Mouse (Mus musculus) liver, adult (tissue): ENCODE results near the gene Gm45808.

Source experiments
- GATA4 ChIP-seq: IDR thresholded peaks from 2 replicates; pipeline ENCODE4 v1.6.1; 2014; ENCODE audit warnings: mild to moderate bottlenecking, low read length; ENCODE audit not compliant: insufficient replicate concordance

Gene Gm45808

DNA sequence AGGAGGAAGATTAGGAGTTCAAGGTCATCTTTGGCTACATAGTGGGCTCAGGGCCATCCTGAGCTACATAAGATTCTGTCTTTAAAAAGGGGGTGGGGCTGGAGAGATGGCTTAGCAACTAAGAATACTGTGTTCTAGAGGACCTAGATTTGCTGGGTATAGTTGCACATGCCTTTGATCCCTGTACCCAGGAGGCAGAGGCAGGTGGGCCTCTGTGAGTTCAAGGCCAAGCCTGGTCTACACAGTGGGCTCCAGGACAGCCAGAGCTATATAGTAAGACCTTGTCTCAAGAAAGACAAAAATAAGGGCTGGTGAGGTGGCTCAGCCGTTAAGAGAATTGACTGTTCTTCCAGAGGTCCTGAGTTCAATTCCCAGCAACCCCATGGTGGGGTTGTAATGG lies 36.6 kb downstream of the Gm45808 start:
- TF ChIP-seq GATA4 = no peak

DNA sequence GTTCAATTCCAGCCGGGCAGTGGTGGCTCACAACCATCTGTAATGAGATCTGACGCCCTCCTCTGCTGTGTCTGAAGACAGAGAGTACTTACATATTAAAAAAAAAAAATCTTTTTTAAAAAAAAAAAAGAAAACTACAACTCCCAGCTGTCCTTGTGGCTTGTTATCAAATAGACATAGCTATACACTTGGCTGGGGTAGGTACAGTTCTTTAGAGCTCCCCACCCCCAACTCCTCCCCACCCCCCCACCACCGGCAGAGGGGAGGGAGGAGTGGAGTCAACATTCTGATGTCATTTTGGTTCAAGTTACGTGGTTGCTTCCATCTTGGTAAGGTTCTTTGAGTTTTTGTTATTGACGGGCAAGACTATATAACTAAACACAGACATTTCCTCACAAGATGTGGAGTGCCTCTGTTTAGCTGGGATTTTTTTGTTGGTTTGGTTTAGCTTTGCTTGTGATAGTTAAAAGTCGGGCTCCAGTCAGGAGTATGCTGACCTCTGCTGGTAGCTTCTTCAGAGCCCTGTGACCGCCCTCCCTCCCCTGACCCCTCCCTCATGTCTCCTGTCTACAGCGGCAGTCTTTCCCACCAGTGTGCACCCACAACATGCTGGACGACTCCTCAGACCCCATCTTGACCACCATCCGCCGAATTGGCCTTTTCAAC lies 39.2 kb downstream of the Gm45808 start:
- TF ChIP-seq GATA4 = no peak

DNA sequence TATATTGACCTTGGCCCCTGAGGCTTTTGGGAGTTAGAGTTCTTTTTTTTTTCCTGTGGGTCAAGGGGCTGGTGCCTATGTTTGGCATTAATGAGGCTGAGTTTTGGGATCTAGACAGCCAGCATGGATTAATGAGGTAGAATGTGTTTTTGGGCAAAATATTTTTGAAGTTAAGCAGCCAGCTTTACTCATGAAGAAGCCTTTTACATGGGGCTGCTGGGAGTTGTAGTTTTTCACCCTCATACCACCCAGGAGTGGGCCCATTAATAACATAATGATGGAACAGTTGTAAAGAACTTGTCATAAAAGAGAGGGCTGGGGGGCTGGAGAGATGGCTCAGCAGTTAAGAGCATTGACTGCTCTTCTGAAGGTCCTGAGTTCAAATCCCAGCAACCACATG lies 40.0 kb downstream of the Gm45808 start:
- TF ChIP-seq GATA4 = no peak

DNA sequence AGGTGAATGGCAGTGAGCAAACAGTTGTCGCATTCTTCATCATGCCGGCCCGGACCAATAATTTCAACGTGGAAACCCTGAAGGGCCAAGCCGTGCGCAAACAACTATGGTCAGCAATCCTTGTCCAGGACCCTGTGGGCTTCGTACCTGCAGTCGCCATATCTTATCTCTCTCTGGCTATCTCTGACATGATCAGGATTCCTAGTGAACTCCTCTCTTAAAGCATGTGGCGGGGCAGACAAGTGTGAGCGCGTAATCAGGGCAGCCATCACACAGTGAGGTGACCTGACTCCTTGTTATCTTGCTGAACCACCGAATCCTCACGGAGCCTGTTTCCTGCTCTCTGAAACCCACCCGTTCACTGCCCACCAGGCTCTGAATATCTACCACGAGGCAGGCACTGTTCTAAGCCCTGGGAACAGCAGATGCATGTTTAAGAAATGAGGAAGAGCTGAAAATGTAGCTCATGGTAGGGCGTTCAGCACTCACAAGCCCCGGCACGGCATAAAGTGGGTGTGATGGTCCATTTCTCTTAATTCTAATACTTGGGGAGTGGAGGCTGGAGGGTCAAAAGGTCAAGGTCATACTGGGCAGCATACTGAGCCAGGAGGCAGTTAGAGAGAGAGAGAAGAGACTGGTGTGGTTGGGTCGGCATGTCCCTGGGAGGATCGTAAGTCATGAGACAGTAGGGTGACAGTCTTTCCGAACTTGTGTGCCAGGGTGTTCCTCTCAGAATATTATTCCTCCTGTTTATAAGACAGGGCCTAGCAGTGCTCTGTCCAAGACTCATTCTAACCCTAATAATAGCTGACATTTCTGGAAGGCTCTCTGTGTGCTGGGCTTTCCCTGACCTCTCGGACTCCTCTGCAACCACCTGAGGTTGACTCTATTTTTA lies 42.8 kb downstream of the Gm45808 start:
- TF ChIP-seq GATA4 = no peak

DNA sequence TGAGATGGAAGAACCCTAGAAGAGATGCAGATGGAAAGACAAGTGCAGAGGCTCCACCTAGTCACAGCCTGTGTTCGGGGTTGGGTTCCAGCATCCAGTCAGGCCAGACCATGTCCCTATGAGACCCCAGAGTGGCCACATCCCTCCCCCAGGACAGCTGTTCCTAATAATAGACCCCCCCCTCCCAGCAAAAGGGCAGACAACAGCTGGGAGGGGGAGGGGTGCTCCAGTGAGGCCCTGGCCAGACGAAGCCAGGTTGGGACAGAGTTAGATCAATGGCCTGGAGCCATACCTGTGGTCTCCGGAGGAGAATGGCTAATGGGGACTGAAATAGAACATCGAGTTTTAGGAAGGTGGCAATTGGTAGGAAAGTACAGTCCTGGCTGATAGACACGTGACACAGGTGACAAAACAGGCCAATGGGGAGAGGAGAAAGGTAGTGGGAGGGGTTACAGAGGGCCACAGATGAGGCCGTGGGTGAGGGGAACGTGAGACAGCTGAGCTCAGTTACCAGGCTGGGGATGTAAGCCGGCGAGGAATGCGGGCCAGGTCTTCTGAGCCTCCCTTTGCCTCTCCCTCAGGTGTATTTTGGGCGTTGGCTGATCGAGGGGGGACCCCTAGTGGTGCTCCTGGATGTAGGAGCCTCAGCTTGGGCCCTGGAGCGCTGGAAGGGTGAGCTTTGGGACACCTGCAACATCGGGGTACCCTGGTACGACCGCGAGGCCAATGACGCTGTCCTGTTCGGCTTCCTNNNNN lies 48.9 kb downstream of the Gm45808 start, which contains the start of gene Ruvbl2:
Ruvbl2 (minus strand) TSS at position 576 of the 756 bp plus-strand sequence.
- TF ChIP-seq GATA4 = no peak

DNA sequence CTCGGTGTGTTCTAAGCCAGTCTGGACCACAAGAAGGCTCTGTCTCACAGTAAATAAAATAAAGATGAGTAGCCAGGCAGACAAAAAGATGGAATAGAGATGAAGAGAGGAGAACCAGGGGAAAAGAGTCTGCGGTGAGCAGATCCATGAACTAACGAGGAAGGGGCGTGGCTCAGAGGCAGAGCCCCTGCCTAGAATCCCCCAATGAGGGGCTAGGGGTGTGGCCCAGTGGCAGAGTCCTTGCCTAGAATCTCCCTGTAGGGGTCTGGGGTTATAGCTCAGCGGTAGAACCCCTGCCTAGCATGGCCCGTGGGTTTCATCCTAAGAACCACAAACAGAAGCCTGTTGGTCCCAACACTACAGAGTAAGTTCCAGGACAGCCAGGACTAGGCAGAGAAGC lies 49.6 kb downstream of the Gm45808 start:
- TF ChIP-seq GATA4 = no peak

DNA sequence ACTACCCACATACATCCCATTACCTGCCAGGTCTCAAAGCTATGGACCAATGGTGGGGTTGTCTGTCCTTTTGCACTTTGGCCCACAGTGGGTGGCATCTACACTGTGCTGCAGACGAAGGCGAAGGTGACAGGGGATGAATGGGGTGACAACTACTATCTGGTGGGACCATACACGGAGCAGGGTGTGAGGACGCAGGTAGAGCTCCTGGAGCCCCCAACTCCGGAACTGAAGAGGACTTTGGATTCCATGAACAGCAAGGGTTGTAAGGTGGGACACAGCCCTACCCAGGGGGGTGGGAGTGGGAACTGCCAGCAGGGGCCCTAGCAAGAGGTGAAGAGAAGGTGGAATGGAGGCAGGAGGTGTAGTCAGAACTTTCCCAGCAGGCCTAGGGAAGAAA lies 50.2 kb downstream of the Gm45808 start:
- TF ChIP-seq GATA4 = no peak

DNA sequence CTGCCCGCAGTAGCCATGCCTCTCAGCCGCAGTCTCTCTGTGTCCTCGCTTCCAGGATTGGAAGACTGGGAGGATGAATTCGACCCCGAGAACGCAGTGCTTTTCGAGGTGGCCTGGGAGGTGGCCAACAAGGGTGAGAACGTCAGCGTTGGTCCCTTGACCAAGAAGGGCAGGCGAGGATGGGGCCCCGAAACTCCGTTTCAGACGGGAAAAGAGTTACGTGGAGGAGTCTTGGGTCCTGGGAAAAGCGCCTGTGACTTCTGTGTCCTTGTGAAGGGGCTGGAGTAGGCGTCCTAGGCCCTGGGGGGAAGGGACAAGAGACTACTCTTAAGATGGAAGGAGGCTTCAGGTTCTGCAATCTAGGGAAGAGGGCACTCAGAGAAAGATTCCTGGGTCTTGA lies 51.6 kb downstream of the Gm45808 start:
- TF ChIP-seq GATA4 = no peak

DNA sequence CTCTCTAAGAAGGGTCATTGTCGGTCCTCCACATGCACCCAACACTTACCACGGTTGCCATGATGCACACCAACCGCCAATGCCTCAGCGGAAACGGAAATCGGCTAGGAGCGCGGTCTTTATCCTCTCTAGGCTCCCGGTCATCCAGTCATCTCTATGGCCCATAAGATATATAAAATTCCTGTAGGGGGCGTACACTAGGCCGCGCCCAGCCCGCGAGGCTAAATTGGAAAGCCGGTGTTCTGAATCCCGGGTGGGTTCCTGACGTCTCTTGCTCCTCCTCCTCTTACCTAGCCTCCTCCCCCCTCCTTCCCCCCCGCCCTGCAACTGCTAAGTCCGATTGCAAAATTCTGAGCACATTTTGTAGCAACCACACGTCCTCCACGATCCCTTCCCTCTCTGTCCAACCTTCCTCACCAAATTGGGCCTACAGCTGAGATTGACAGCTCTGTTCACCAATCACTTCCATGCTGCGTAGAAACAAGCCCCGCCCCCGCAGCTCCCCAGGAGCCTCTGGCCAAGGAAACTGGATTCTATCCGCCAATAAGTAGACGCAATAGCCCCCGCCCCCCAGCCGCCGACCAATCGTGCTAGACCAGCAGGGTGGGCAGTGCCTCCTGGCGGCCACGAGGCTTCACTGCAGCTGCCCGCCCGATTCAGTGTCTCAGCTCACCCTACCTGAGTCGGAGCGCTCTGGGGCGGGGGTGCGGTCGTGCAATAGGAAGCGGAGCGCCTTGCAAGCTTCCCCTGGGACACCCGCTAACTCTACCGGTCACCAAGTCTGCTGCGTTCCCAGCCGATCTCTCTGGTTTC lies 52.2 kb downstream of the Gm45808 start, which contains the start of gene Gys1:
Gys1 (plus strand) TSS at position 642 of the 813 bp plus-strand sequence.
- TF ChIP-seq GATA4 = no peak; the same call in 1 of the 2 replicates

DNA sequence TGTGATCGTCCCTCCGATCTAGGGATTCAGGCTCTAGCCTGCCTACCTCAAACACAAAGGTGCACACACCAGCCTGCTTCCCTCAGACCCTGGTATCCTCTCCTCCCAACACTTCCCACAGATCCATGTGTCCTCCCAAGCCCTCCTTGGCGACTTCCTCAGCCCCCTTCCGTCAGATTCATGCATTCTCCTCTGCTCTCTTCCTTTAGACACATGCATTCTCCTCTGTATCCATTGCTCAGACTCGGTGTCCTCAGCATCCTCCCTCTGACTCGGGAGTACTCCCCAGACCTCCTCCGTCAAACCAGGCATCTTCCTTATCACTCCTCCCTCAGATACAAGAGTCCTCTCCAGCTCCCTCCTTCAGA lies 52.8 kb downstream of the Gm45808 start:
- no peak for TF ChIP-seq GATA4

DNA sequence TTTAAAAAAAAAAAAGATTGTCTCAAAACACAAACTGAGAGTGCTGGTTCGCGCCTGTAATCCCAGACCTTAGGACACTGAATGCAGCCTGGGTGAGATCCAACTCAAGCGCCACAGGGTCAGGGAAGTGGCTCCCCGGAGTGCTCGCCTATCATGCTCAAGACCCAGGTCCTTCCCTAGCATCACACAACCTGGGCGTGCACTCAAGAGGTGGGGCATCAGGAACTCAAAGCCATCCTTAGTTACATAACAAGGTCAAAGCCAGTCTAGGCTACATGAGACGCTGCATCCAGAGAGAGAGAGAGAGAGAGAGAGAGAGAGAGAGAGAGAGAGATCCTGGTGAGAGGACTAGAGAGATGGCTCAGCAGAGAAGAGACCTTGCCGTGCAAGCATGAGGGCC lies 60.1 kb downstream of the Gm45808 start:
- no peak for TF ChIP-seq GATA4

DNA sequence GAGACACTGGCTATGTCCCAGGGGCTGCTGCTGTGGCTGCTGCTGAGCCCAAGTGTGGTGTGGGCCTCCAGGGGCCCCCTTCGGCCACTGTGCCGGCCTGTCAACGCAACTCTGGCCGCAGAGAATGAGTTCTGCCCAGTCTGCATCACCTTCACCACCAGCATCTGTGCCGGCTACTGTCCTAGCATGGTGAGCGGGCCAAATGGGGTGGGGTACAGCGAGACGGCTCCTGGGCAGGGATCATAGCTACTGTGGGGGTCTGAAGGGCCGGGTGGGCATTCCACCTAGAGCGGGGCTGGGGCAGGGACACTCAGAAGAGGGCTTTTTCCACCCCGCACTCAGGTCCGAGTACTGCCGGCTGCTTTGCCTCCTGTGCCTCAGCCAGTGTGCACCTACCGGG lies 65.4 kb downstream of the Gm45808 start:
- no peak for TF ChIP-seq GATA4

DNA sequence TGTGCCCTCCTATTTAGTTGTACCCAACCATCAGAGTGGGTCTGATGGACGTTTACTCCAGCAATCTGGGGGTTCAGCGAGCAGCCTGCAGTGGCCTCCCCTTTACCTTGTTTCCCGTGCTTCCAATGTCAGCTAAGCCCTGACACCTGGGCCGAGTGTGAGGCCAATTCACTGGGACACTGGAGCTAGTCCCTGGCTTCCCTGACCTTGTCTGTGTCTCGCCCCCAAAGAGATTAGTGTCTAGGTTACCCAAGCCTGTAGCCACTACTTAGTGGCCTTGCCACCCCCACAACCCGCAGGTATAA lies 66.0 kb downstream of the Gm45808 start, which contains the start of gene Lhb:
Lhb (plus strand) TSS at position 206 of the 305 bp plus-strand sequence.
- no peak for TF ChIP-seq GATA4

DNA sequence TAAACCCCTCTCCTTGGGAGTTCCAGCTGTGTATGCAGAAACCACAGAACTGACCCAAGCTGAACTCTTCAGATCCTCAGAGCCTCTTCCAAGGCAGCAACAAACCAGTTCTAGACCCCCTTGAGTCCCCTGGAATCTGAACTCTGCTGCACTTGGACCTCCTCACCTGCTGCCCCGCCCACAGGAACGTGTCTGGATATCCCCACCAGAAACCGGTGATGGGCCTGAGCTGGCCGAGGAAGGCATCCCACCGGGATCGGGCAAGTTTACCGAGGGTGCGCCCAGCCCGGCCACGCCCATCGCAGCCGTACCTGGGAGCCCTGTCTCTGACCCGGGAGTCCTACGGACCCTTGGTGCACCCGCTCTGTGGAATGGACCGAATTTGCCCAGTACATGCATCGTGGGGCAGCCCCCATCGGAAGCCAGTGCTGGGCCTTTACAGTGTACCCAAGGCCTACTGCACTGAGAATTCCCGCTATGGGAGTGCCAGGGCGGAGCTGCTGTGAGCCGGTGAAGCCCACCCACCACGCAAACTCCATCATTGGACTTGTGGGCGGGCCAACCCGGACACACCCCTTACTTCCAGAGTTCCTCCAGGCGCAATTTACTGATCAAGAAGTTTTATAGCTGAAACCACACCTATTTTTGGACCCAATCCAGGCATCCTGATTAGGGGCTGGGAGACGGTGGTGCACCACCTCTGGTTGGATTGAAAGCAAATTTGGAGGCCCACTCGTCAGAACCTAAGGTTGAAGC lies 66.6 kb downstream of the Gm45808 start:
- TF ChIP-seq GATA4 = no peak

DNA sequence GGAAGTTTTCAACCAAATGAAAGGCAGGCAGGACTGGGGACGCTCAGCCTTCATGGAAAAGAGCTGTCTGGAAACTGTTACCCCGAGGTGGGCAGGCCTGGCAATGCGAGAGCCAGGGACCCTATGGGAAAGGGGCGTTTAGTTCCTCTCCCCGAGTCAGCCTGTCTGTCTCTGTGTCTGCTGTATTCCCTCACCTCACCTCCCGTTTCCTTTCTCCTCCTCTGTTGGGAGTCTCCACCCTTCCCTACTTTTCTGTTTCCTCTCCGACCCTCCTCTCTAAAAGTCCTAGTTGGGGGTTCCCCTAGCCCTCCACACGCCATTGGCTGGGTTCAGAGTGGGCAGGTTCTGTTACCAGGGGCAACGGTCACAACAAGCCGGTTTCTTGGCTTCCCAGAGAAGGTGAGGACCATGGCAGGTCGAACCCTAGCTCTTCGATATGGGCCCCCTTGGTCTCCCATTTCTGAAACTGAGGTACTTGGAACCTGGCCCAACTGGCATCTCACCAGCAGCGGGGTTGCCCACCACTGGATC lies 68.6 kb downstream of the Gm45808 start:
- no peak for TF ChIP-seq GATA4
